Mouse (Mus musculus) kidney, postnatal 4 days (tissue): ENCODE data around the gene Dhdh.
"Not testable (repeated sequence)": the region's sequence is repeated elsewhere in the genome, so short reads cannot be mapped to it uniquely, and the experiment has no call there.

Experiments used
- DNase-seq, 2 experiments: peaks; one replicate each; pipeline ENCODE4 v3.0.0; 2021; ENCODE audit warnings: mixed read lengths in 2 of 2

The Dhdh gene

GRCm38 (mm10) chr7:45470869-45471268, 17.7 kb downstream of the Dhdh start:
- peak; percentile 90 for DNase-seq

GRCm38 (mm10) chr7:45467090-45467670, 21.4 kb downstream of the Dhdh start:
- no peak for DNase-seq

GRCm38 (mm10) chr7:45466283-45467089, 22.1 kb downstream of the Dhdh start, which contains the start of gene Bax:
TSS of gene Bax (minus strand) at chr7:45466898.
- DNase-seq, result peak; percentile 98

- peak in 1 of 2 experiments; percentile 42 for DNase-seq
Measured at GRCm38 (mm10) chr7:45465549-45465948, 23.1 kb downstream of the Dhdh start.

GRCm38 (mm10) chr7:45465112-45465511, 23.5 kb downstream of the Dhdh start:
- no peak for DNase-seq

GRCm38 (mm10) chr7:45463987-45464778, 24.4 kb downstream of the Dhdh start:
- no peak for DNase-seq

GRCm38 (mm10) chr7:45462868-45463267, 25.7 kb downstream of the Dhdh start:
- DNase-seq, result not testable (repeated sequence)

GRCm38 (mm10) chr7:45462325-45462724, 26.3 kb downstream of the Dhdh start:
- DNase-seq, result no peak

GRCm38 (mm10) chr7:45461781-45462180, 26.8 kb downstream of the Dhdh start:
- no peak for DNase-seq

- peak in 1 of 2 experiments; percentile 37 for DNase-seq
Measured at GRCm38 (mm10) chr7:45461326-45461725, 27.3 kb downstream of the Dhdh start.

GRCm38 (mm10) chr7:45460860-45461314, 27.7 kb downstream of the Dhdh start:
- peak; percentile 75 to 84 for DNase-seq

- peak in 1 of 2 experiments; percentile 59 for DNase-seq
Measured at GRCm38 (mm10) chr7:45460377-45460776, 28.2 kb downstream of the Dhdh start.

GRCm38 (mm10) chr7:45459564-45460140, 29.0 kb downstream of the Dhdh start, which contains the start of gene Ftl1:
TSS of gene Ftl1 (minus strand) at chr7:45459884.
- DNase-seq, result peak; percentile 95 to 98

- peak; percentile 89 to 93 for DNase-seq
Measured at GRCm38 (mm10) chr7:45458748-45459563, 29.6 kb downstream of the Dhdh start.

- DNase-seq, result peak; percentile 36 to 50
Measured at GRCm38 (mm10) chr7:45457204-45458060, 31.2 kb downstream of the Dhdh start.

- DNase-seq, result peak in 1 of 2 experiments; percentile 34
Measured at GRCm38 (mm10) chr7:45456721-45457203, 31.8 kb downstream of the Dhdh start.

GRCm38 (mm10) chr7:45455932-45456696, 32.5 kb downstream of the Dhdh start:
- peak in 1 of 2 experiments; percentile 50 for DNase-seq

- DNase-seq, result no peak
Measured at GRCm38 (mm10) chr7:45454971-45455370, 33.6 kb downstream of the Dhdh start.

- DNase-seq, result peak; percentile 92
Measured at GRCm38 (mm10) chr7:45451344-45451982, 37.1 kb downstream of the Dhdh start.
